Mouse (Mus musculus): Measurements from ENCODE around the gene Naa60.

Naa60 gene

GRCm38 (mm10) chr16:3891621-3892295 is 19.6 kb downstream of the Naa60 start:
- no peak for DNase-seq

- DNase-seq = no peak
Observed at GRCm38 (mm10) chr16:3893739-3894138, 21.6 kb downstream of the Naa60 start.

GRCm38 (mm10) chr16:3895173-3895792 is 23.1 kb downstream of the Naa60 start:
- DNase-seq = peak; percentile 20

- no peak for DNase-seq
Observed at GRCm38 (mm10) chr16:3896046-3896445, 23.9 kb downstream of the Naa60 start.

GRCm38 (mm10) chr16:3896553-3896952 is 24.4 kb downstream of the Naa60 start:
- DNase-seq = no peak

GRCm38 (mm10) chr16:3907471-3907870 is 35.3 kb downstream of the Naa60 start:
- DNase-seq = no peak

- DNase-seq = peak; percentile 95
Observed at GRCm38 (mm10) chr16:3908537-3909111, 36.4 kb downstream of the Naa60 start, which contains the start of the genes 1700037C18Rik and Cluap1. Gene 1700037C18Rik (minus strand): TSS chr16:3908689. Gene Cluap1 (plus strand): TSS chr16:3908801.

GRCm38 (mm10) chr16:3909118-3909517 is 36.9 kb downstream of the Naa60 start:
- no peak for DNase-seq

- DNase-seq = no peak
Observed at GRCm38 (mm10) chr16:3920756-3921155, 48.6 kb downstream of the Naa60 start.

GRCm38 (mm10) chr16:3923515-3923914 is 51.3 kb downstream of the Naa60 start:
- DNase-seq = no peak

GRCm38 (mm10) chr16:3923966-3924365 is 51.8 kb downstream of the Naa60 start:
- no peak for DNase-seq

GRCm38 (mm10) chr16:3928582-3928981 is 56.4 kb downstream of the Naa60 start:
- no peak for DNase-seq

GRCm38 (mm10) chr16:3929151-3929550 is 57.0 kb downstream of the Naa60 start:
- DNase-seq = no peak

GRCm38 (mm10) chr16:3933536-3933935 is 61.4 kb downstream of the Naa60 start:
- DNase-seq = no peak

GRCm38 (mm10) chr16:3934091-3934490 is 61.9 kb downstream of the Naa60 start:
- peak; percentile 27 for DNase-seq

- no peak for DNase-seq
Observed at GRCm38 (mm10) chr16:3934701-3935100, 62.5 kb downstream of the Naa60 start.

GRCm38 (mm10) chr16:3951141-3951540 is 79.0 kb downstream of the Naa60 start:
- DNase-seq = no peak

Data from kidney, adult 18-20 months (tissue).